Mouse (Mus musculus): Measurements from ENCODE around the gene March7. TPM values are rescaled to one million over a fixed set of nuclear protein-coding genes. Genes with fewer than 3 reads are reported as not detected.

The March7 gene
- polyA plus RNA-seq, 1 experiment: 34.8 TPM

DNA sequence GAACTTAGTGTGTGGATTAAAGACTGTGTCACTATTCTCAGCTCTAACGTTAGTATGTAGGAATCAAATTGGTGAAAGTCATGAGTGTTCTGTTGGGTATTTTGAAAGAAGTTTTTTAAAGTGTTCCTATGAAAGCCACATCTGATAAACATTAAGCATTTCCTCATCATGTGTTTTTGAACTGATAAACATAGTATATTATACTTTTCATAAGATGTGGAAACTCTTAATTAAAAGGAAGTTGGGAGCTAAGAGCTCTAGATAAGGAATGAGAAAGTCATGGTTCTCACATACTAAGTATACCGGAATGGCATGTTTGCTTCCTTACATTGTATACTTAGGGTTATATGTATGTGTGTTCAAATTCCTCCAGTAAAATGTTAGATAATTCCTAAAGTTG lies 20.7 kb downstream of the March7 start:
- H3K4me1 ChIP-seq (ENCODE audit: control insufficient read depth, insufficient read depth, low read length): no peaks in the 10 kb centered on the region
- no peak overlapping the region for H3K27ac ChIP-seq (ENCODE audit: insufficient read depth, low read length)
- TF ChIP-seq POLR2A (IDR thresholded peaks at IDR 0.05; ENCODE audit: extremely low read depth, insufficient read depth, low read length): no peak
- no peak for TF ChIP-seq CTCF (IDR thresholded peaks at IDR 0.05; ENCODE audit: extremely low read depth, insufficient read depth, low read length)
- no peak overlapping the region for H3K4me3 ChIP-seq (ENCODE audit: insufficient read depth, low read length)

- H3K4me3 ChIP-seq (ENCODE audit: insufficient read depth, low read length): no peak overlapping the region
- no peak for TF ChIP-seq POLR2A (IDR thresholded peaks at IDR 0.05; ENCODE audit: extremely low read depth, insufficient read depth, low read length)
- no peak for TF ChIP-seq CTCF (IDR thresholded peaks at IDR 0.05; ENCODE audit: extremely low read depth, insufficient read depth, low read length)
- no peaks in the 10 kb centered on the region for H3K4me1 ChIP-seq (ENCODE audit: control insufficient read depth, insufficient read depth, low read length)
- H3K27ac ChIP-seq (ENCODE audit: insufficient read depth, low read length): no peak overlapping the region
These were observed 23.5 kb downstream of the March7 start for GRCm38 (mm10) chr2:60233147-60233546.

DNA sequence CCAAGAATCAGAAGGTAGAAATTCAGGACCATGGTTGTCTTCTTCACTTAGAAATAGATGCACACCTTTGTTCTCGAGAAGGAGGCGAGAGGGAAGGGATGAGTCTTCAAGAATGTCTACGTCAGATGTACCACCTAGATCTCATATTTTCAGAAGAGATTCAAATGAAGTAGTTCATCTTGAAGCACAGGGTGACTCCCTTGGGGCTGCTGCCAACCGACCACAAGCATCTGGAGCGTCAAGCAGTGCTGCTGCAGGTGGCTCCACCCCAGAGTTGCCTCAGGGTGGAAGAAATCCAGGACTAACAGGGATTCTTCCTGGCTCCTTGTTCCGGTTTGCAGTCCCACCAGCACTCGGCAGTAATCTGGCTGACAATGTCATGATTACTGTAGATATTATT lies 24.8 kb downstream of the March7 start:
- TF ChIP-seq CTCF (IDR thresholded peaks at IDR 0.05; ENCODE audit: extremely low read depth, insufficient read depth, low read length) (no peak), POLR2A (IDR thresholded peaks at IDR 0.05; ENCODE audit: extremely low read depth, insufficient read depth, low read length) (no peak)
- Histone ChIP-seq H3K4me3 (ENCODE audit: insufficient read depth, low read length) (no peak overlapping the region), H3K4me1 (ENCODE audit: control insufficient read depth, insufficient read depth, low read length) (no peaks in the 10 kb centered on the region), H3K27ac (ENCODE audit: insufficient read depth, low read length) (no peak overlapping the region)

GRCm38 (mm10) chr2:60252782-60253181 lies 43.1 kb downstream of the March7 start:
- no peaks in the 10 kb centered on the region; the same call in 1 of the 2 replicates for H3K4me1 ChIP-seq (ENCODE audit: control insufficient read depth, insufficient read depth, low read length)
- no peak overlapping the region for H3K4me3 ChIP-seq (ENCODE audit: insufficient read depth, low read length)
- H3K27ac ChIP-seq (ENCODE audit: insufficient read depth, low read length): peak overlapping the region; percentile 35; the same call in 1 of the 2 replicates
- TF ChIP-seq POLR2A (IDR thresholded peaks at IDR 0.05; ENCODE audit: extremely low read depth, insufficient read depth, low read length): no peak
- TF ChIP-seq CTCF (IDR thresholded peaks at IDR 0.05; ENCODE audit: extremely low read depth, insufficient read depth, low read length): no peak

GRCm38 (mm10) chr2:60253506-60253905 lies 43.8 kb downstream of the March7 start:
- no peak overlapping the region for H3K4me3 ChIP-seq (ENCODE audit: insufficient read depth, low read length)
- H3K4me1 ChIP-seq (ENCODE audit: control insufficient read depth, insufficient read depth, low read length): no peaks in the 10 kb centered on the region; the same call in 1 of the 2 replicates
- no peak for TF ChIP-seq CTCF (IDR thresholded peaks at IDR 0.05; ENCODE audit: extremely low read depth, insufficient read depth, low read length)
- no peak for TF ChIP-seq POLR2A (IDR thresholded peaks at IDR 0.05; ENCODE audit: extremely low read depth, insufficient read depth, low read length)
- no peak overlapping the region for H3K27ac ChIP-seq (ENCODE audit: insufficient read depth, low read length)

GRCm38 (mm10) chr2:60256751-60257150 lies 47.1 kb downstream of the March7 start:
- Histone ChIP-seq H3K27ac (ENCODE audit: insufficient read depth, low read length) (no peak overlapping the region), H3K4me1 (ENCODE audit: control insufficient read depth, insufficient read depth, low read length) (no peaks in the 10 kb centered on the region; the same call in 1 of the 2 replicates), H3K4me3 (ENCODE audit: insufficient read depth, low read length) (no peak overlapping the region)
- TF ChIP-seq CTCF (IDR thresholded peaks at IDR 0.05; ENCODE audit: extremely low read depth, insufficient read depth, low read length) (no peak), POLR2A (IDR thresholded peaks at IDR 0.05; ENCODE audit: extremely low read depth, insufficient read depth, low read length) (no peak)

DNA sequence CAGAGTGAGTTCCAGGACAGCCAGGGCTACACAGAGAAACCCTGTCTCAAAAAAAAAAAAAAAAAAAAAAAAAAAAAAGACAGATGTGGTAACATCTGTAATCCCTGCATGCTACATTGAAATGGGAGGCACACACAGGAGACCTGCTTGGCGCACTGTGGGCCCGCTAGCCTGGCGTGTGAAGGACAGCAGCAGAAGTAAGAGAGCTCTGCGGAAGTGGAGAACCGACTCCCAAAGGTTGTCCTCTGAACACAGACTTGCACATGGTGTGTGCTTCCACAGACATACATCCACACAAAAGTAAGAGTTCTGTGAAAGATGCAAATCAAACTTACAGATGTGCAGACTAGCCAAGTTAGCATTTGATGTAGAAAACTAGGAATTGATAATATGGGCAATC lies 49.5 kb downstream of the March7 start:
- TF ChIP-seq CTCF (IDR thresholded peaks at IDR 0.05; ENCODE audit: extremely low read depth, insufficient read depth, low read length): no peak
- TF ChIP-seq POLR2A (IDR thresholded peaks at IDR 0.05; ENCODE audit: extremely low read depth, insufficient read depth, low read length): no peak
- H3K27ac ChIP-seq (ENCODE audit: insufficient read depth, low read length): no peak overlapping the region
- H3K4me3 ChIP-seq (ENCODE audit: insufficient read depth, low read length): no peak overlapping the region
- no peaks in the 10 kb centered on the region for H3K4me1 ChIP-seq (ENCODE audit: control insufficient read depth, insufficient read depth, low read length)

- Histone ChIP-seq H3K4me3 (ENCODE audit: insufficient read depth, low read length) (no peak overlapping the region), H3K27ac (ENCODE audit: insufficient read depth, low read length) (no peak overlapping the region), H3K4me1 (ENCODE audit: control insufficient read depth, insufficient read depth, low read length) (no peaks in the 10 kb centered on the region)
- TF ChIP-seq POLR2A (IDR thresholded peaks at IDR 0.05; ENCODE audit: extremely low read depth, insufficient read depth, low read length): no peak
- TF ChIP-seq CTCF (IDR thresholded peaks at IDR 0.05; ENCODE audit: extremely low read depth, insufficient read depth, low read length): no peak
These were observed 51.1 kb downstream of the March7 start for GRCm38 (mm10) chr2:60260621-60261350.

DNA sequence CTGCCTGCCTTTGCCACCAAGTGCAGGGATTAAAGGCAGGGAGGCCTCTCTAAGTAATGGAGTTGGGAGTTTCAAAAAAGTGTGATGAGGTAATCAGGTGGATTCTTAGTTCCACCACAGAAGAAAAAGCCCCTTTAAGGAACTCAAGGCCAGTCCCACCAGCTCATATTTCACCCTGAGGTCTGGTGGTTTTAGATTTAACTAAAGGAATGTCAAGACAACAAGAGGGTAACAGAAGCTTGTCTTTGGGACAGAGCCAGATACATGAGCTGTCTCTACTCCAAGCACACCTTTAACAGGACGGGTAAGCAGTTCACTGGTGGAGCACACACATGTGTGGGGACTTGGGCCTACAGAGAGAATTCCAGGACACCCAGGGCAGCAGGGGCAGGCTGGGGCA lies 57.9 kb downstream of the March7 start:
- Histone ChIP-seq H3K27ac (ENCODE audit: insufficient read depth, low read length) (no peak overlapping the region), H3K4me1 (ENCODE audit: control insufficient read depth, insufficient read depth, low read length) (no peaks in the 10 kb centered on the region), H3K4me3 (ENCODE audit: insufficient read depth, low read length) (no peak overlapping the region)
- no peak for TF ChIP-seq POLR2A (IDR thresholded peaks at IDR 0.05; ENCODE audit: extremely low read depth, insufficient read depth, low read length)
- TF ChIP-seq CTCF (IDR thresholded peaks at IDR 0.05; ENCODE audit: extremely low read depth, insufficient read depth, low read length): no peak

DNA sequence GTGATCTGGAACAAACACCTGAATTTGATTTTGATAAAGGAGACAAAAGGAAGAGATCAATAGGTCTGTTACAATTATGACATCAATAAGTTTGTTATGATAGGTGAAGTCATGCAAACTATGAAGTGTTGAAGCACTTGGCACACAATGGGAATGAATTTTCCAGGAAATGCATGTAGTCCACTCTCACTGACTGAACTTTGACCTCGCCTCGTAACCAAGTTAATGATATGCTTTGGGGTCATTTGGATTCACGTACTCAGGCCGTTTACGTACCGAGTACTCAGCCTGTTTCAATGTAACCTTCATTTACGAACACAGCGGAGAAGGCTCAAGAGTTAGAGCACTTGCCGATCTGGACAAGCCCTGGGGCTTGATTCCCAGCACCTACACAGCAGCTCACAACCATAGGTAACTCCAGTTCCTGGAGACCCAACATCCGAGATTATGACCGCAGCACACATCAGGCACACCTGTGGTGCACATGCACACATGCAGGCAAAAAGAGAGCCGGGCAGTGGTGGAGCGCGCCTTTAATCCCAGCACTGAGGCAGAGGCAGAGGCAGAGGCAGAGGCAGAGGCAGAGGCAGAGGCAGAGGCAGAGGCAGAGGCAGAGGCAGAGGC lies 60.3 kb downstream of the March7 start:
- no peaks in the 10 kb centered on the region for H3K4me1 ChIP-seq (ENCODE audit: control insufficient read depth, insufficient read depth, low read length)
- no peak for TF ChIP-seq POLR2A (IDR thresholded peaks at IDR 0.05; ENCODE audit: extremely low read depth, insufficient read depth, low read length)
- no peak for TF ChIP-seq CTCF (IDR thresholded peaks at IDR 0.05; ENCODE audit: extremely low read depth, insufficient read depth, low read length)
- H3K27ac ChIP-seq (ENCODE audit: insufficient read depth, low read length): no peak overlapping the region
- H3K4me3 ChIP-seq (ENCODE audit: insufficient read depth, low read length): no peak overlapping the region

Measured in cortical plate, adult 2 months (tissue).